Mouse (Mus musculus): ENCODE results near the gene St13. TPM values are rescaled to one million over a fixed set of nuclear protein-coding genes. Genes with fewer than 3 reads are reported as not detected.

Gene St13
- total and polyA plus RNA-seq, 2 experiments from 2014 or later, result 111 to 241 TPM

DNA sequence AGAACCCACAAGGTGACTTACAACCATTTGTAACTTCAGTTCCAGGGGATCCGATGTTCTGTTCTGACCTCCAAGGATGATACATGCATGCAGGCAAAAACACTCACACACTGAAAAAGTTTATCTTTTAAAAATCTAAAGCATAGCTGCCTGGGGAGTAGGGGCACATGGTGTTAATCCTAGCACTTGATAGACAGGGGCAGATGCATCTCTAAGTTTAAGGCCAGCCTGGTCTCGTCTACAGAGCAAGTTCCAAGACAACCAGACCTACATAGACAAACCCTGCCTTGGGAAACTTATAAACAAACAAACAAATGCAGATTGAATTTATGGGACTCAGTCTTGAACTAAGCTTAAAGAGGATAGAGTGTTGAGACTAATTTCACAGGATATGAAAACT is 21.0 kb downstream of the St13 start:
- H3K9me3 ChIP-seq (ENCODE audit: low read length), result no peaks in the 10 kb centered on the region
- H3K4me2 ChIP-seq (ENCODE audit: low read depth, low read length, poor library complexity, severe bottlenecking), result no peak overlapping the region
- no peak overlapping the region for H3K4me3 ChIP-seq (ENCODE audit: low read depth, low read length)
- peaks cover 31% of the 10 kb centered on the region for H3K36me3 ChIP-seq (ENCODE audit: insufficient read depth, low read length)
- no peaks in the 10 kb centered on the region for H3K4me1 ChIP-seq (ENCODE audit: insufficient read depth, low read length)
- ATAC-seq (ENCODE audit: low FRiP score), result no peak
- H3K27ac ChIP-seq (ENCODE audit: low read depth, low read length), result no peak overlapping the region
- 97% methylated on average over 2 of the region's 2 CpGs for WGBS
- H3K9ac ChIP-seq (replicated peaks; ENCODE audit: low read length, poor library complexity, severe bottlenecking), result no peak overlapping the region
- no peaks in the 10 kb centered on the region for H3K27me3 ChIP-seq (ENCODE audit: insufficient read depth, low read length)
- DNase-seq (ENCODE audit: low spot score), result no peak
- no peak for TF ChIP-seq CTCF (IDR thresholded peaks at IDR 0.05)

- H3K4me3 ChIP-seq (ENCODE audit: low read depth, low read length), result no peak overlapping the region
- DNase-seq (ENCODE audit: low spot score) (no peak), ATAC-seq (ENCODE audit: low FRiP score) (no peak)
- no peak overlapping the region for H3K27ac ChIP-seq (ENCODE audit: low read depth, low read length)
- H3K4me2 ChIP-seq (ENCODE audit: low read depth, low read length, poor library complexity, severe bottlenecking), result no peak overlapping the region
- no peaks in the 10 kb centered on the region for H3K4me1 ChIP-seq (ENCODE audit: insufficient read depth, low read length)
- peaks cover 25% of the 10 kb centered on the region for H3K36me3 ChIP-seq (ENCODE audit: insufficient read depth, low read length)
- H3K9ac ChIP-seq (replicated peaks; ENCODE audit: low read length, poor library complexity, severe bottlenecking), result no peak overlapping the region
- H3K27me3 ChIP-seq (ENCODE audit: insufficient read depth, low read length), result no peaks in the 10 kb centered on the region
- no peak for TF ChIP-seq CTCF (IDR thresholded peaks at IDR 0.05)
- WGBS, result 94% methylated on average over 11 of the region's 11 CpGs
- no peaks in the 10 kb centered on the region for H3K9me3 ChIP-seq (ENCODE audit: low read length)
These were observed 25.3 kb downstream of the St13 start for GRCm38 (mm10) chr15:81374621-81375020.

DNA sequence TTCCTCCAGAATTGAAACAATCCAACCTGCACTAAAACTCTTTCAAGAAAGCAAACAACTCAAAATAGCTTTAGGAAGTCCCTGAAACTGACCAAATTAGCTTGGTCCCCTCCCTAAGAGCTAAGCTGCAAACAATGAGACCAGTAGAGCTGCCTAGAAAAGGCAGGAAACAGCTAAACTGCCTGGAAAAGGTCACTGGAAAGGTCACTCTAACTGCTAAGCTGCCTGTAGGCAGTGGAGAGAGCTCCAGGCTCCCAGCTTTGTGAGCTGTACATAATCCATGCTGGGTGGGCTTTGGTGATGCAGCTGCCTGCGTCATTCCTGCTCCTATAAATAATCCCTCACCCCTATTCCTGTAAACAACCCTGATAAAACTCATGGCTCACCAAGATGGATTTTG is 29.5 kb downstream of the St13 start:
- H3K4me1 ChIP-seq (ENCODE audit: insufficient read depth, low read length), result no peaks in the 10 kb centered on the region
- no peak overlapping the region for H3K9ac ChIP-seq (replicated peaks; ENCODE audit: low read length, poor library complexity, severe bottlenecking)
- ATAC-seq (ENCODE audit: low FRiP score) (no peak), DNase-seq (ENCODE audit: low spot score) (no peak)
- H3K4me3 ChIP-seq (ENCODE audit: low read depth, low read length), result no peak overlapping the region
- no peak overlapping the region for H3K27ac ChIP-seq (ENCODE audit: low read depth, low read length)
- no peaks in the 10 kb centered on the region for H3K27me3 ChIP-seq (ENCODE audit: insufficient read depth, low read length)
- TF ChIP-seq CTCF (IDR thresholded peaks at IDR 0.05), result no peak
- 33% methylated on average over 1 of the region's 1 CpGs for WGBS
- H3K4me2 ChIP-seq (ENCODE audit: low read depth, low read length, poor library complexity, severe bottlenecking), result no peak overlapping the region
- no peaks in the 10 kb centered on the region for H3K9me3 ChIP-seq (ENCODE audit: low read length)
- peaks cover 32% of the 10 kb centered on the region for H3K36me3 ChIP-seq (ENCODE audit: insufficient read depth, low read length)

DNA sequence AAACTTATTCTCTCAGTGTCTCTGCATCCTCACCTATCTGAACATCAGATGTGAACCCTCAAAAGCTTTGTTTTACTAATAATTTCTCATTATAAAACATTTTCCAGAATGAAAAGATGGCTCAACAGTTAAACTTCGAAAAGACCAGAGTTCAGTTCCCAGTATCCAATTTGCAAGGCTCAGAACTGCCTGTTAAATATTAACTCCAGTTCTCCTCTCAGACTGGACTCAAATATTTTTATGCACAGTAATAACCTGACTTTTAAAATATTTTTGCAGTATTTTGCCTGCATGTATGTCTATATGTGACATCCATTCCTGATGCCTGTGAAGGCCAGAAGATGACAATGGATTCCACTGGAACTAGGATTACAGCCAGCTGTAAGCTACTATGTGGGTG is 31.3 kb downstream of the St13 start:
- Histone ChIP-seq H3K9me3 (ENCODE audit: low read length) (no peaks in the 10 kb centered on the region), H3K4me2 (ENCODE audit: low read depth, low read length, poor library complexity, severe bottlenecking) (no peak overlapping the region), H3K9ac (replicated peaks; ENCODE audit: low read length, poor library complexity, severe bottlenecking) (no peak overlapping the region), H3K4me1 (ENCODE audit: insufficient read depth, low read length) (no peaks in the 10 kb centered on the region), H3K27ac (ENCODE audit: low read depth, low read length) (no peak overlapping the region), H3K27me3 (ENCODE audit: insufficient read depth, low read length) (no peaks in the 10 kb centered on the region), H3K36me3 (ENCODE audit: insufficient read depth, low read length) (peaks cover 27% of the 10 kb centered on the region), H3K4me3 (ENCODE audit: low read depth, low read length) (no peak overlapping the region)
- ATAC-seq (ENCODE audit: low FRiP score) (no peak), DNase-seq (ENCODE audit: low spot score) (no peak)
- 94% methylated on average over 1 of the region's 1 CpGs for WGBS
- no peak for TF ChIP-seq CTCF (IDR thresholded peaks at IDR 0.05)

- no peak overlapping the region for H3K4me2 ChIP-seq (ENCODE audit: low read depth, low read length, poor library complexity, severe bottlenecking)
- no peak overlapping the region for H3K9ac ChIP-seq (replicated peaks; ENCODE audit: low read length, poor library complexity, severe bottlenecking)
- no peak overlapping the region for H3K27ac ChIP-seq (ENCODE audit: low read depth, low read length)
- DNase-seq (ENCODE audit: low spot score), result no peak
- H3K4me1 ChIP-seq (ENCODE audit: insufficient read depth, low read length), result no peaks in the 10 kb centered on the region
- no peak for ATAC-seq (ENCODE audit: low FRiP score)
- H3K9me3 ChIP-seq (ENCODE audit: low read length), result no peaks in the 10 kb centered on the region
- TF ChIP-seq CTCF (IDR thresholded peaks at IDR 0.05), result no peak
- no peaks in the 10 kb centered on the region for H3K27me3 ChIP-seq (ENCODE audit: insufficient read depth, low read length)
- no peak overlapping the region for H3K4me3 ChIP-seq (ENCODE audit: low read depth, low read length)
- 92% methylated on average over 4 of the region's 4 CpGs for WGBS
- peaks cover 25% of the 10 kb centered on the region for H3K36me3 ChIP-seq (ENCODE audit: insufficient read depth, low read length)
These were observed 33.6 kb downstream of the St13 start for GRCm38 (mm10) chr15:81366241-81366640.

DNA sequence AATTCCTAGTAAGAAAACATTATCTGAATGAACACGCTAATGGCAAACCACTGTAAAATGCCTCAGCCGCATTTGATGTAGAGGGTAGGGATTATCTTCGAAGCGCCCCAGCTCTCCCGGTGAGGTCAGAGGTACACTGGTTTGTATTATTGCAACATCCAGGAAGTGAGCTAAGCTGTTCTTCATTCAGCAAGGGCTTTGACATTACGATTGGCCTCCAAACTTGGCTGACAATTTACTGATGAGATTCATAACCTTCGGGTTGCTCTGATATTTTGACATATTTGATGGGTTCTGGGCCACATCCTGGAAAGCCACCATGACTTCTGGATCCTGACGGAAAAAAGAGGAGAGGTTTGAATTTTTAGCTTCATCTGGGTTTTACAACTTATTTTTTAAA is 34.6 kb downstream of the St13 start:
- Histone ChIP-seq H3K27ac (ENCODE audit: low read depth, low read length) (no peak overlapping the region), H3K4me3 (ENCODE audit: low read depth, low read length) (no peak overlapping the region), H3K36me3 (ENCODE audit: insufficient read depth, low read length) (peaks cover 21% of the 10 kb centered on the region; the same call in 1 of the 2 replicates), H3K9me3 (ENCODE audit: low read length) (no peaks in the 10 kb centered on the region), H3K9ac (replicated peaks; ENCODE audit: low read length, poor library complexity, severe bottlenecking) (no peak overlapping the region), H3K4me2 (ENCODE audit: low read depth, low read length, poor library complexity, severe bottlenecking) (no peak overlapping the region), H3K27me3 (ENCODE audit: insufficient read depth, low read length) (no peaks in the 10 kb centered on the region), H3K4me1 (ENCODE audit: insufficient read depth, low read length) (no peaks in the 10 kb centered on the region)
- 95% methylated on average over 8 of the region's 8 CpGs for WGBS
- DNase-seq (ENCODE audit: low spot score) (no peak), ATAC-seq (ENCODE audit: low FRiP score) (no peak)
- TF ChIP-seq CTCF (IDR thresholded peaks at IDR 0.05), result no peak

All from midbrain, postnatal 0 days (tissue).